Mouse (Mus musculus): Measurements from ENCODE around the gene Gm10338.
"Not testable (repeated sequence)": the region's sequence is repeated elsewhere in the genome, so short reads cannot be mapped to it uniquely, and the experiment has no call there.

DNA sequence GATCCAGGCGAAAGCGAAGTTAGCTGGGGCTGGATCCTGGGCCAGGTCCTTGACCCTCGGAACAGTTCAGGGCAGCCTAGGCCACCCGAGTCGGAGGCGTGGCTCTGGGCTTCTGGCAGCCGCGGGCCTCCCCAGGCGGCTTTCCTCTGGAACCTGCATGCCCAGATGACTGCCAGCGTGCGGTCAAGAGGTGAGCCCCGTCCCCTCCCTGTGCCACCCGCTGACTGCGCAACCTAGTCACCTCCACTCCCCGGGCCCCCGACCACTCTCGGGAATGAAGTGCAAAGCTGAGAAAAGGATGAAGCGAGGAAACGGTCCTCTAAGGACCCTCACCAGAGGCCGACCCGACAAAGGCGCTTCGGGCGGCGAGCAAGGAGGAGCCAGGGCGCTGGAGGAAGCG lies 27.5 kb downstream of the Gm10338 start:
- TF ChIP-seq CTCF (IDR thresholded peaks at IDR 0.05); EP300 (IDR thresholded peaks at IDR 0.05; ENCODE audit: insufficient read depth, low read depth, low read length): not testable (repeated sequence)
